Mouse (Mus musculus) adrenal gland, postnatal 25 days (tissue): ENCODE measurements around the gene Evi2a. TPM values are rescaled to one million over a fixed set of nuclear protein-coding genes. Genes with fewer than 3 reads are reported as not detected.

ENCODE experiments used
- DNase-seq: peaks from one replicate; pipeline ENCODE4 v3.0.0; 2021; ENCODE audit warnings: mixed read lengths
- long read RNA-seq: library from polyadenylated mRNA; stranded (forward); transcript quantifications from one replicate; pipeline ENCODE4 v2.0.0, GENCODE M21; 2021
- total RNA-seq: library from RNA; stranded (reverse); gene quantifications from 2 replicates; pipeline ENCODE4 v1.2.3, GENCODE M21; 2021

Evi2a gene
- total RNA-seq: 0.62 and 1.3 TPM in 2 replicates
- long read RNA-seq: 0 reads

GRCm38 (mm10) chr11:79530333-79530761 lies at the start of gene Evi2a, which contains the start of gene Evi2:
Gene Evi2a, minus strand, starts transcription at chr11:79530609.
Gene Evi2, minus strand, starts transcription at chr11:79530589.
- no peak for DNase-seq

GRCm38 (mm10) chr11:79577741-79578140 lies 47.3 kb upstream of the Evi2a start:
- peak; percentile 69 for DNase-seq

- no peak for DNase-seq
These were observed 45.1 kb upstream of the Evi2a start for GRCm38 (mm10) chr11:79575383-79576073.

DNA sequence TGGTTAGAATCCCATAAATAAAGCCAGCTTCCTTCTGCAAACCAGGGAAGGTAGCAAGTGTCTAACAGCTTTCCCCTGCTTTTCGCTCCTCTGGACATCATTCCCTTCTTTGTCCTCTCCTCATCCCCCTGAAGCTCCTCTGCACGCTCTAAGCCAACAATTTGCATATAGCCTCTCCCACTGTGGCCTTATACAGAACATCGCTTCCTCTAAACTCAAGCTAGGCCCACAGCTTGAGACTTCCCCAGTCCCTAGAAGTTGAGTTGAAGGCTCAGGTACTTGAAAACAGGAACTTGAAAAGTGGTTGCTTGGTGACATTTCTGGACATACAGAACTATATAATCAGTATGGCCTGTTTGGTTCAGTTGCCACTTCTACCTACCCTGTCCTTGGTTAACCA lies 43.4 kb upstream of the Evi2a start:
- no peak for DNase-seq

DNA sequence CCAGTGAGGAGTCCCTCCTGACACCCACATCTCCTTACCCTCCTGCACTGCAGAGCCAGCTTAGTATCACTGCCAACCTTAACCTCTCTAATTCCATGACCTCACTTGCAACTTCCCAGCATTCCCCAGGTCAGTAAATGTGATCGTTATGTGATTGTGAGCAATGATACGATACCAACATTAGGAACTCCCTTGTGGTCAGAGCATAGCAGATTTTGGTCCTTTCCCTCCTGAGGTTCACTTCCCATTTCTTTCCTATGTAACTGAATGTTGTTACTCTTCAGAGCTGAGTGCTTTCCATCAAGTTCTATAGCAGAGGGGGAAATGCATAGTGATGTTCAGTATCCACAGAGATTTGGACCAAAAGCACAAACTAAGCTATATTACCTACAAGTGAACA lies 39.9 kb upstream of the Evi2a start:
- no peak for DNase-seq

- no peak for DNase-seq
These were observed 37.9 kb upstream of the Evi2a start for GRCm38 (mm10) chr11:79568197-79568911.

DNA sequence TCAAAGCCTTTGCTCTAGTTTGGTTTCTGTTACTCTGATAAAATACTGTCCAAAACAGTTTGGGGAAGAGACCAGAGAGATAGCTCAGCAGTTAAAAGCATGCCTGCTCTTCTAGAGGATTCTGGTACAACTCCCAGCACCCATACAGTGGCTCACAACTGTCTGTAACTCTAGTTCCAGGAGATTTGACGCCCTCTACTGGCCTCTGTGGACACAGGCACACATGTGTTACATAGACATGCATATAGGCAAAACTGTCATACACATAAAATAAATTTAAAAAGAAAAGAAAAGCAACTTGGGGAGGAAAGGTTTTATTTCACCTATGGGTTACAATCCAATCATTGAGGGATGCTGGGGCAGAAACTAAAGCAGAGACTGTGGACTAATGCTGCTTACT lies 36.5 kb upstream of the Evi2a start:
- no peak for DNase-seq

DNA sequence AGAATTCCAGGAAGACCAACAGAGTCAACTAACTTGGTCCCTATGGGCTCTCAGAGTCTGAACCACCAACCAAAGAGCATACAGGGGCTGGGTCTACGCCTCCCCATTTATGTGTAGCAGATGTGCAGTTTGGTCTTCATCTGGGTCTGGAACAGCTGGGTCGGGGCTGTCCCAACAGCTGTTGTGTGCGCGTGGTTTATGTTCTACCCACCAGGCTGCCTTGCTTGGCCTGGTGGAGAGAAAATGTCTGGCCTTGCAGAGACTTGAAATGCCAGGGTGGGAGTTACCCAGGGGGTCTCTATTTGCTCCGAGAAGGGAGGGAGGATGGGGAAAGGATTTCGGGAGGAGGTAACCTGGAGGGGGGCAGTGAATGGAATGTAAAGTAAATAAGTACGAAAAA lies 33.1 kb upstream of the Evi2a start:
- DNase-seq: no peak

- no peak for DNase-seq
These were observed 30.1 kb upstream of the Evi2a start for GRCm38 (mm10) chr11:79560536-79560935.

DNA sequence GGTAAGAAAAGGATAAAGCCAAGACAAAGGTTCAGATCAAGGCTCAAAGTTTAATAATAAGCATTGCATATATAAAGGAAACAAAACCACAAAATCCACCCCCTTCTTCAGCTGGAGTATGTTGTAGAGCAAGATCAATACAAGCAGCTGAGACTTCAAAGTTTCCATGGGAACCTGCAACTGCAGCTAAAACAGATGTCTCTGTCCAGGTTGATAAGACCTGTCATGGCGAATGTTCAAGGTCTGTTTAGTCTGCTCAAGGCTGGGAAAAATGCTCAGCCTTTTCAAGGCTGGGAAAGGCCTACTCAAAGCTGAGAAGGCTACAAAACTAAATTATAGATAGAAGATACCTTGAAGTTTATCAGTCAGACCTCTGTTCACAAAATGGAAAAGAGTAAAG lies 22.2 kb upstream of the Evi2a start:
- DNase-seq: no peak

- no peak for DNase-seq
These were observed 5.9 kb upstream of the Evi2a start for GRCm38 (mm10) chr11:79536293-79536692.

DNA sequence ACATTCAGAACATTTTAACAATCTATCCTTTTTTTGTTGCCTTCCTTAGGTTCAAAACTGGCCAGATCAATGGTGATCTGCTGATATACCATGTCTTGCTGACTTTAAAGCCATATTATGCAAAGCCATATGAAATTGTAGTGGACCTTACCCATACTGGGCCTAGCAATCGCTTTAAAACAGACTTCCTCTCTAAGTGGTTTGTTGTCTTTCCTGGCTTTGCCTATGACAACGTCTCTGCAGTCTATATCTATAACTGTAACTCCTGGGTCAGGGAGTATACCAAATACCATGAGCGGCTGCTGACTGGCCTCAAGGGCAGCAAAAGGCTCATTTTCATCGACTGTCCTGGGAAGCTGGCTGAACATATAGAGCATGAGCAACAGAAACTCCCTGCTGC lies 5.1 kb upstream of the Evi2a start:
- DNase-seq: no peak

DNA sequence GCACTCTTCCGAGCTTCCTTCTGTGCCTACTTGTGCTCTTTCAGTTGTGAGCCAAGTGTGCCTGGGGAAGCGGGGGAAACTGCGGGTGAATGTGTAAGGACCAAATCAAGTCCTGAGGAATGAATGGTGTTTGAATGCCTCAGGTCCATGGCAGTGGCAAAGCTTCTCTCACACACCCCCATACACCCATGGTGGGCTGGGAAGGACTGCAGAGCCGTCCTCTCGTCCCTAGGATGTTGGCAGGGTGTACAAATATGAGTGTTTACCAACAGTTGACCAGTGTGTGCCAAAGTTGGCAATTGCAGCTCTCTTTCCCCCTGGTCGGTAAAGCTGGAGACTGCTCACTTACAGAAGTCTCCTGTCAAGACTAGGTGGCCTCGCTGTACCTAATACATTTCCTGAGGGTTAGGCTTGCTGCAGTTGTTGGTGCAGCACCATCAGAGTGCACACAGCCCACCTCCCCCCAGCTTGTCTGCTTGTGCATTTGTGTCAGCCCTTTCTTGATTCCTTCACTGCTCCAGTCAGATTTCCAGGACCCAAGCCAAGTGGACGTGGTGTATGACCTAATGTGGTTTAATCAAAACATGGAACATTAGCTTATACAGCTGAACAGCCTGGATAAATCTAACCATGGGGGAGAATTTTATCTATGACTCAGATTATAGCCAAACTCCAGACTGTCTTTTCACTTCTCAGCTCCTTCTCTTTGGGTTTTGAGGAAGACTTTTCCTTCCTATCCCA lies 3.7 kb upstream of the Evi2a start:
- DNase-seq: peak; percentile 35

GRCm38 (mm10) chr11:79533311-79533710 lies 2.9 kb upstream of the Evi2a start:
- DNase-seq: no peak

DNA sequence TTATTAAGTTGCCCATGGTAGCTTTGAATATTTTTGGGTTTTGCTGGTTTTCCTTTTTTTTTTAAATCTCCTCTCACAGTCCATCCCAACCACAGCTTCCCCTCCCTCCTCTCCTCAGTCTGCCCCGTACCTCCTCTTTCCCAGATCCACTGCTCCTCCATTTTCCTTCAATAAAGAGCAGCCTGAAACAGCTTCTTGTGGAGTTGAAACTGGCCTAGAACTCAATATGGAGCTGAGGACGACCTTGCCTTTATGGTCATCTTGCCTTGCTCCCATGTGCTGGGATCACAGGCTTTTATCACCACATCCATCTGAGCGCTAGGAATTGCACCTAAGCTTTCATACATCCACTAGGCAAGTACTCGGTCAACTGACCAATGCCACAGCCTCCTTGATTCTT lies 1.1 kb upstream of the Evi2a start:
- no peak for DNase-seq

DNA sequence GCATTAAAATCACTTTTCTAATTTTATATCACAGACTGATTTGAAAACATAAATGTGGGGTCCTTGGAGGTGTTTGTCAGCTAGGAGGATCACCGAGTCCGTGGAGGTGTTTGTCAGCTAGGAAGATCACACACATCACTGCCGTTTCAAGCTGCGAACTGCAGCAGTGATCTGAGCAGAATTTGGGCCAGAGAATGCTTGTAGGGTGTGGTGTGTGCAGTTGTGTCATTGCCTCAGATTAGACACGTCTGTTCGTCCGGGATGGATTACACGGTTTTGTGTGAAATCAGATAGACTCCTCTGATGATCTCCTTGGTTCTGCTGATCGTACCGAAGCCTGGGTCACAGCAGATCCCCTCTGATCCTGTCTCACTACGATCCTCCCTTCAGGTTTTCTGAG lies 365 bp upstream of the Evi2a start:
- no peak for DNase-seq

GRCm38 (mm10) chr11:79529736-79530135 lies 673 bp downstream of the Evi2a start:
- DNase-seq: no peak

DNA sequence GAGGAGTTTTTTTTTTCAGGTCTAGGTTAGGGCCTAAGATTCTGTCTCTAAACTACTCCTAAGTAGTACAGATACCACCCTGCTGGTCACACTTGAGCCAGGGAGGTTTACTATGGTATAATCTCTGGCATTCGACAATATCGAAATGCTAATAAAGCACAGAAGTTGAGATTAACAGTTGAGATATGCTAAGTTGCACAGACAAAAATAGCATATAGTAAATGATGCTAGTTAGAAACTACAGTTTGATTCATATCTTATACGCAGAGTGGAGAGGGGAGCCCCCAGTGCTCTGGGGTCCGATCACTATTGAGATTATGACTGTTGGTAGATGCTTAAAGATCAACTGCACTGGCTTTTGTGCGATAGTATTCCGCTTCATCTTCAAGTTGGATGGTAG lies 1.2 kb downstream of the Evi2a start:
- no peak for DNase-seq

GRCm38 (mm10) chr11:79528601-79529000 lies 1.8 kb downstream of the Evi2a start:
- DNase-seq: no peak

DNA sequence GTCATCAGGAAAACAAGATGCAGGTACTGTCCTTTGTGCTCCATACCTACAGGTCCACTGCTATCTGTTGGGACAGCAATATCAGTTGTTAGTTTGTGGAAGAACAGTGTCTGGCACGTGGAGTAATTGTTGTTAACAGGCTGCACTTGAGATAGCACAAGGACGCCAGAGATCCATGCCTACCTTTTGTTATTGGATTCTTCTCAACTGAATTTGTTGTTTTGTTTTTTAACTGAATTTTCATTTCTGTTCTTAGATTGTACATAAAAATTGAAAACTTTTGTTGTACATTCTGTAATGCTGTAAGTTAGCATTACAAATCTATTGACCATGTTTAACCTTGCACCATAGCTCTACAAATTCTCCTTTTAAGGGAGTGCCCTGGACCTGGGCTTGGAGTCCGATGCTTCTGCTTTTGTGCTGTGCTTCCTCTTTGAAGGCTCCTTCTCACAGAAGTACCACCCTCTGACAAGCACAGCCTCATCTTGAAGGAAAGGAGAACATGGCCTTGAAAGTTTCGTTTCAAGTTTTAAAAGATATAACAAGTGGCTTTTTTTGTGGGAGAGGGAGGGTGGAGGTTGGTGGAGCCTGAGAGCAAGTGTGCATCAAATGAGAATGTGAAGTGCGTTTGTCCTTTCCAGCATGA lies 2.5 kb downstream of the Evi2a start:
- no peak for DNase-seq

DNA sequence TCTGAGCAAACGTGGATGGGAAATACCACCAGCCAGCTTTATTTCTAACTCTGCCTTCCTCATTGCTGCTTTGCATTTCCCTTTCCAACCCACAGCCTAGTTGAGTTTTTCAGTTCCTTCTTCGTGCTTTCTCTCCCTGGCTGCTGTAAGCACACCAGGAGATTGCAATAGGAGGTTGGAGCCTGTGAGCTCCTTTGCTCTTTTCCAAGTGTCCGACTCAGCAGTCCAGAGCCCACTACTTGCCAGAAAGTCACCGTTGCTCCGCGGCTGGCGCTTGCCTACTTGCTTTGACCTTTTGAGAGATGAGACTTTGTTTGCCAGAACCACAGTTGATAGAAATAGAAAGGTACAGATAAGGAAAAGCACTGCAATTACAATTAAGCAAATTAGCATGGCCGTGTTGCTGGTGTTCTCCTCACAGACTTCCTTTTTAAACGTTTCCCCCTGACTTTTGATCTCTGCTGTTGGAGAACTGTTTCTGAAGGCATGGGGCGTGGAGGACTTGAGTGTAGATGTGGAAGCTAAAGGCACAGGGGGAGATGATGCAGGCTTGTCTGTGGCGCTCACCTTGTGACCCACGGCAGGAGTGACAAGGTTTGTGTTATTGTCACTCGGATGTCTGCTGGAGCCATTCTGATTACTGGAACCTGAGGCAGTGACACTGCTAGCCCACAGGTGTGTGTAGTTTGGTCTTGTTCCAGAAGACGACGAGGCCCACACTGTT lies 3.2 kb downstream of the Evi2a start:
- no peak for DNase-seq

DNA sequence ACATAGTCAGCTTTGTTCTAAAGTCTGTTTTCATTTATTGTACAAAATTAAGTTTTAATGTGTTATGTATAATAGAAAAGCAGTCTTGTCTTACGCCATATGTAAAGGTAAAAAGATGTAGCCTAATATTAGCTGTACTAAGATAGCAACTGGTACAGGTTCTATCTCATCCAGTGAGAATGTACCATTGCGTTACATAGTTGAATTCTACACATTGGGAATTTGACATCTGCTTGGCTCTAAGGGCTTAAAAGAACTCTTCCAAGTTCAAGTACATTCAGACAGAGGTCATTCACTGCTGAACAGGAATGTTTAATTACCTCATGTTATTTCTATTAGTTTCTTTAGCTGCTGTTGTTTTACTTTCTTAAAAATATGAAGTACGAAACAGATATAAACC lies 3.9 kb downstream of the Evi2a start:
- DNase-seq: no peak
